Mouse (Mus musculus) E14TG2a.4 (cell line): ENCODE data around the gene Azi2.

Experiments used
- CTCF ChIP-seq: conservative IDR thresholded peaks from 2 replicates; pipeline ENCODE4 v1.5.1; 2014; ENCODE audit warnings: low read length
- NANOG ChIP-seq: IDR thresholded peaks from 2 replicates; pipeline ENCODE4 v1.6.1; 2014; ENCODE audit warnings: borderline replicate concordance, low read length, mixed read lengths
- POU5F1 ChIP-seq: IDR thresholded peaks from 2 replicates; pipeline ENCODE4 v1.6.1; 2014; ENCODE audit warnings: low read length, borderline replicate concordance

GRCm38 (mm10) chr9:118109697-118110359 is 69.5 kb downstream of the Azi2 start:
- TF ChIP-seq CTCF = no peak
- TF ChIP-seq NANOG = no peak
- no peak for TF ChIP-seq POU5F1
